In the genomic region with DNA sequence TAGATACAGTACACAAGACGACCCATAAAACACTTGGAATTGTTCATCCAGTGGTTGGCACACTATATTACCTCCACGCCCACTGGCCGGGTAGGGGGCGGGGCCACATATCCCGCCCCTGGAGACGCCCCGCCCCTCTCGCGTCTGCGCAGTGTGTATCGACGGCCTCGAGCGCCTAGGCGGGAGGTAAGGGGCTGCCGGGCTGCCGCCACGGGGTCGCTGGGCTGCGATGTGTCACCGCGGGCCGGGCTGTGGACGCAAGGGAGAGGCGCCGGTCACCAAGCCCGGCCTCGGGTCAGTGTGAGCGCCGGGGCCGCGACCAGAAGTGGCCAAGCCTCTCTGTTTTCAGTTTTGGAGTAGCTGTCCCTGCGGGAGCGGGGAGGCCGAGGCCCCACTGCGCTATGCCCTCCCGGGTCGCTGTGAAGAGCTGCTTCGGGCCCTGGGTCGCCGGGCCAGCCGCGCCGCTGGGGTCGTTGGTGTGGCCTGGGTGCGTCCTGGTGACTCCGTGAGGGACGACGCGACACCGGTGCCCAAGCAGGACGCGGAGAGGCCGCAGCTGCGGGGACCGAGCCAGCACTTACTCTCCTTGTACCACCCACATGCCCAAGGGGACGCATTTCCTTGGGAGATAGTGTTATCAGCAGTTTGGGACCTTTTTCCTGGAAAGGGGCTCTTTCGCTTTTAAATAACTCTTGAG, we compare ENCODE assay signal across 8 mouse cellular contexts. TPM values are rescaled to one million over a fixed set of nuclear protein-coding genes. Genes with fewer than 3 reads are reported as not detected.
DNase-seq lines count a peak whose midpoint lies in the region; ATAC-seq and TF ChIP-seq lines count a peak whose summit lies in the region.

Gene Stx17 (plus strand): TSS at position 143 of the 697 bp plus-strand sequence.

- no peak for TF ChIP-seq CTCF in olfactory bulb, adult 2 months (IDR thresholded peaks at IDR 0.05; ENCODE audit: insufficient read depth, low read depth, low read length)

- peak within 1 kb of the TSS; percentile 68 for H3K4me3 ChIP-seq in lung, embryonic 15.5 days
- H3K4me3 ChIP-seq in olfactory bulb, adult 2 months (ENCODE audit: insufficient read depth, low read depth, low read length): peak within 1 kb of the TSS; percentile 80

- peak within 1 kb of the TSS; percentile 89 for H3K9ac ChIP-seq in lung, embryonic 15.5 days

- no peak within 1 kb of the TSS; the same call in 1 of the 2 replicates for H3K27ac ChIP-seq in lung, embryonic 15.5 days
- 0 out of 2 replicates have a peak within 1 kb of the TSS, but pooled peaks have one; percentile 1 for H3K27ac ChIP-seq in olfactory bulb, adult 2 months (ENCODE audit: insufficient read depth, low read depth, low read length)

- H3K4me1 ChIP-seq in lung, embryonic 15.5 days: peaks cover 4% of the 10 kb centered on the region
- no peaks in the 10 kb centered on the region for H3K4me1 ChIP-seq in olfactory bulb, adult 2 months (ENCODE audit: control insufficient read depth, insufficient read depth, low read length)

- peak; percentile 86 for DNase-seq in MN1 (ENCODE audit: low spot score)
- DNase-seq in cerebellum, adult 8-10 months: peak; percentile 81
- DNase-seq in forelimb bud, embryonic 11.5 days (ENCODE audit: low read depth, low spot score): peak; percentile 76
- DNase-seq in layer of hippocampus, adult 9-10 months (ENCODE audit: low spot score): peak; percentile 63
- DNase-seq in thymus, adult 18-20 months: peak; percentile 72 to 73

- peak; percentile 97 for ATAC-seq in hematopoietic stem cell, adult 5-6 weeks (replicated peaks in 1 of 2; ENCODE audit: insufficient read depth in 1 of 2, low FRiP score in 2 of 2, low TSS enrichment in 1 of 2, low read depth in 1 of 2, poor library complexity in 2 of 2, severe bottlenecking in 2 of 2)
- peak; percentile 100 for ATAC-seq in lung, embryonic 15.5 days (ENCODE audit: borderline replicate concordance, extremely low read depth, low FRiP score, low TSS enrichment)

- peak; percentile 74 for TF ChIP-seq POLR2A in olfactory bulb, adult 2 months (IDR thresholded peaks at IDR 0.05; ENCODE audit: insufficient read depth, low read depth, low read length)

- no peaks in the 10 kb centered on the region for H3K9me3 ChIP-seq in lung, embryonic 15.5 days

- no peaks in the 10 kb centered on the region for H3K36me3 ChIP-seq in lung, embryonic 15.5 days

- H3K27me3 ChIP-seq in lung, embryonic 15.5 days: no peaks in the 10 kb centered on the region

- 2% methylated on average over 58 of the region's 58 CpGs for WGBS in lung, embryonic 15.5 days
- 2% methylated on average over 58 of the region's 58 CpGs for WGBS in olfactory bulb, adult 2 months

- peak within 1 kb of the TSS; percentile 75 for H3K4me2 ChIP-seq in lung, embryonic 15.5 days

RNA-seq across cellular contexts. Expression of gene Stx17, which starts in this region (rescaled TPM):
- 14.3 and 35.6 TPM in 2 replicates for total RNA-seq in hematopoietic stem cell, adult 5-6 weeks (2017)
- polyA plus RNA-seq in lung, embryonic 15.5 days (2015; fragmentation: Nextera tagmentation; extraction: Ambion mirVana): 29.6 and 30.4 TPM in 2 replicates
- polyA plus RNA-seq in olfactory bulb, adult 2 months (2012; ENCODE audit: insufficient read depth, insufficient read length, low replicate concordance, missing spikeins): not detected in 2 replicates

Comparison
In these comparisons a context has a peak if more than half of its experiments do, and no peak if none do; other contexts are left out.
1. RNA of gene Stx17 (polyA plus RNA-seq): 29.6 to 30.4 TPM in lung, embryonic 15.5 days; not detected in olfactory bulb, adult 2 months; every median in the first group is over 10 times any median in the second.
2. Peak in every context shown above with its lines, with median percentiles within 50 percentile points of each other: DNase-seq.